Mouse (Mus musculus) MEL (cell line): ENCODE results near the gene Ift81. TPM values are rescaled to one million over a fixed set of nuclear protein-coding genes. Genes with fewer than 3 reads are reported as not detected.

Experiments
- DNase-seq: peaks from one replicate; pipeline ENCODE4 v3.0.0; 2011; ENCODE audit warnings: low read depth, low spot score
- H3K27ac ChIP-seq: 2 replicates; pipeline ENCODE4 v1.5.1; 2012; ENCODE audit warnings: low read depth, mild to moderate bottlenecking, control low read depth, low read length, moderate library complexity; ENCODE audit not compliant: control insufficient read depth
- H3K27me3 ChIP-seq, 2 experiments: fragments of 150-350 bp in 1 of 2; sonication (generic) in 1 of 2; 2 replicates each; pipeline ENCODE4 v1.6.1; 2012; ENCODE audit warnings: low read length in 2 of 2, mild to moderate bottlenecking in 2 of 2, improper control_type of control experiment in 1 of 2, moderate library complexity in 1 of 2; ENCODE audit not compliant: insufficient read depth in 2 of 2, control insufficient read depth in 1 of 2
- H3K36me3 ChIP-seq, 2 experiments: 2 replicates each; pipeline ENCODE4 v1.6.1; 2012 to 2014; ENCODE audit warnings: low read length in 2 of 2, improper control_type of control experiment in 1 of 2, inconsistent platforms in 1 of 2, mild to moderate bottlenecking in 1 of 2; ENCODE audit not compliant: insufficient read depth in 2 of 2, control insufficient read depth in 1 of 2
- H3K4me1 ChIP-seq, 2 experiments: fragments of 150-350 bp in 1 of 2; sonication (generic) in 1 of 2; 2 replicates each; pipeline ENCODE4 v1.6.1; 2012; ENCODE audit warnings: low read length in 2 of 2, improper control_type of control experiment in 1 of 2, mild to moderate bottlenecking in 1 of 2; ENCODE audit not compliant: insufficient read depth in 2 of 2, control insufficient read depth in 1 of 2
- H3K4me3 ChIP-seq, 2 experiments: fragments of 150-350 bp in 1 of 2; sonication (generic) in 1 of 2; 2 replicates each; pipeline ENCODE4 v1.5.1; 2012; ENCODE audit warnings: low read depth in 2 of 2, low read length in 2 of 2, mild to moderate bottlenecking in 2 of 2, moderate library complexity in 2 of 2, control low read depth in 1 of 2, improper control_type of control experiment in 1 of 2; ENCODE audit not compliant: control insufficient read depth in 1 of 2, insufficient read depth in 1 of 2
- H3K79me2 ChIP-seq: 2 replicates; pipeline ENCODE4 v1.6.1; 2012; ENCODE audit warnings: mild to moderate bottlenecking, low read length, moderate library complexity; ENCODE audit not compliant: control insufficient read depth, poor library complexity, insufficient read depth
- H3K9ac ChIP-seq: 2 replicates; pipeline ENCODE4 v1.6.1; 2012; ENCODE audit warnings: low read depth, mild to moderate bottlenecking, control low read depth, low read length, moderate library complexity; ENCODE audit not compliant: control insufficient read depth, poor library complexity, severe bottlenecking
- H3K9me3 ChIP-seq: fragments of 150-350 bp; sonication (generic); replicated peaks from 2 replicates; pipeline ENCODE4 v1.6.1; 2012; ENCODE audit warnings: mild to moderate bottlenecking, low read length, improper control_type of control experiment, moderate library complexity; ENCODE audit not compliant: insufficient read depth
- CTCF ChIP-seq, 3 experiments: IDR thresholded peaks in 2 of 3; conservative IDR thresholded peaks in 1 of 3; 2 replicates each; pipeline ENCODE4 v1.5.1; 2011 to 2012; ENCODE audit warnings: low read length in 3 of 3, low read depth in 2 of 3, mild to moderate bottlenecking in 2 of 3, improper control_type of control experiment in 1 of 3, inconsistent platforms in 1 of 3, mixed read lengths in 1 of 3, moderate library complexity in 1 of 3; ENCODE audit not compliant: control insufficient read depth in 1 of 3, insufficient read depth in 1 of 3, poor library complexity in 1 of 3, severe bottlenecking in 1 of 3
- EP300 ChIP-seq, 2 experiments: IDR thresholded peaks; 2 replicates each; pipeline ENCODE4 v1.6.1; 2011; ENCODE audit warnings: improper control_type of control experiment in 2 of 2, low read length in 2 of 2, low read depth in 1 of 2, mild to moderate bottlenecking in 1 of 2
- ETS1 ChIP-seq: IDR thresholded peaks from 2 replicates; pipeline ENCODE4 v1.6.1; 2012; ENCODE audit warnings: low read depth, mild to moderate bottlenecking, inconsistent platforms, low read length, improper control_type of control experiment, moderate library complexity
- GATA1 ChIP-seq: IDR thresholded peaks from 2 replicates; pipeline ENCODE4 v1.6.1; 2011; ENCODE audit warnings: low read depth, low read length, improper control_type of control experiment
- HCFC1 ChIP-seq: IDR thresholded peaks from 2 replicates; pipeline ENCODE4 v1.6.1; 2012; ENCODE audit warnings: low read depth, mild to moderate bottlenecking, inconsistent platforms, low read length, improper control_type of control experiment, moderate library complexity
- MEF2A ChIP-seq: IDR thresholded peaks from 2 replicates; pipeline ENCODE4 v1.6.1; 2014; ENCODE audit warnings: low read depth, mild to moderate bottlenecking, inconsistent platforms, low read length, improper control_type of control experiment; ENCODE audit not compliant: poor library complexity, insufficient replicate concordance, severe bottlenecking; ENCODE audit errors: extremely low read depth
- MYB ChIP-seq: IDR thresholded peaks from 2 replicates; pipeline ENCODE4 v1.6.1; 2011; ENCODE audit warnings: mild to moderate bottlenecking, low read depth, low read length, improper control_type of control experiment
- MYC ChIP-seq: IDR thresholded peaks from 2 replicates; pipeline ENCODE4 v1.6.1; 2011; ENCODE audit warnings: low read depth, mild to moderate bottlenecking, low read length, improper control_type of control experiment, moderate library complexity
- NRF1 ChIP-seq: IDR thresholded peaks from 2 replicates; pipeline ENCODE4 v1.6.1; 2014; ENCODE audit warnings: low read depth, mild to moderate bottlenecking, inconsistent platforms, low read length, improper control_type of control experiment, moderate library complexity; ENCODE audit not compliant: poor library complexity, insufficient read depth, severe bottlenecking
- RAD21 ChIP-seq: IDR thresholded peaks from 2 replicates; pipeline ENCODE4 v1.6.1; 2011; ENCODE audit warnings: mild to moderate bottlenecking, low read depth, low read length, improper control_type of control experiment
- SMC3 ChIP-seq: IDR thresholded peaks from 2 replicates; pipeline ENCODE4 v1.6.1; 2011; ENCODE audit warnings: low read depth, low read length, improper control_type of control experiment
- USF1 ChIP-seq: IDR thresholded peaks from 2 replicates; pipeline ENCODE4 v1.6.1; 2014; ENCODE audit warnings: low read depth, mild to moderate bottlenecking, inconsistent platforms, low read length, improper control_type of control experiment, moderate library complexity
- ZC3H11A ChIP-seq: IDR thresholded peaks from 2 replicates; pipeline ENCODE4 v1.6.1; 2012; ENCODE audit warnings: low read depth, mild to moderate bottlenecking, inconsistent platforms, low read length, improper control_type of control experiment
- ZKSCAN1 ChIP-seq: IDR thresholded peaks from 2 replicates; pipeline ENCODE4 v1.6.1; 2012; ENCODE audit warnings: low read depth, mild to moderate bottlenecking, inconsistent platforms, low read length, improper control_type of control experiment, moderate library complexity
- ZMIZ1 ChIP-seq: IDR thresholded peaks from 2 replicates; pipeline ENCODE4 v1.6.1; 2012; ENCODE audit warnings: low read depth, mild to moderate bottlenecking, inconsistent platforms, low read length, improper control_type of control experiment, moderate library complexity
- polyA plus RNA-seq, 2 experiments: library from polyadenylated mRNA; stranded (reverse) in 1 of 2; unstranded in 1 of 2; fragments of >175 nt in 1 of 2; fragments of >200 nt in 1 of 2; gene quantifications; 2 replicates each; pipeline versions ENCODE4 v1.2.1 to v1.2.4; 2012; ENCODE audit warnings: low replicate concordance in 2 of 2, low read depth in 1 of 2; ENCODE audit not compliant: insufficient read length in 2 of 2, insufficient read depth in 1 of 2, missing spikeins in 1 of 2
- total RNA-seq: library from RNA; depleted of rRNA; stranded (reverse); fragments of 300-350 nt; gene quantifications from 2 replicates; pipeline ENCODE4 v1.2.3, GENCODE M21; 2012

Ift81 gene
- total and polyA plus RNA-seq, 3 experiments: 1.5 to 1.9 TPM; not detected in 1

DNA sequence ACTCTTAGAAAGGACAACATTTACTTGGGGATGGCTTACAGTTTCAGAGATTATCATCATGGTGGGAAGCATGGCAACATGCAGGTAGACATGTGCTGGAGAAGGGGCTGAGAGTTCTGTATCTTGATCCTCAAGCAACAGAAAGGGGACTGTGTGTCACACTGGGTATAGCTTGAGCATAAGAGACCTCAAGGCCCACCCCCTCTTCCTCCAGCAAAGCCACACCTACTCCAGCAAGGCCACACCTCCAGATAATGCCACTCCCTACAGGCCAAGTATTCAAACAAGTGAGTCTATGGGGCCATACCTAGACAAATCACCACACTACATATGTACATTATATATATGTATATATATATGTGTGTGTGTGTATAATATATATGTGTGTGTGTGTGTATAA is 106.9 kb downstream of the Ift81 start:
- H3K27me3 ChIP-seq: no peaks in the 10 kb centered on the region
- no peaks in the 10 kb centered on the region for H3K9me3 ChIP-seq
- H3K27ac ChIP-seq: no peak overlapping the region
- no peak overlapping the region for H3K4me3 ChIP-seq
- H3K4me1 ChIP-seq: peaks cover 0 to 11% of the 10 kb centered on the region in 2 experiments; a peak in 2 of 4 replicates
- no peak for DNase-seq
- peaks cover under 1% of the 10 kb centered on the region; the same call in 1 of the 2 replicates for H3K79me2 ChIP-seq
- H3K36me3 ChIP-seq: peaks cover 0 to 7% of the 10 kb centered on the region in 2 experiments; a peak in 2 of 4 replicates
- no peak overlapping the region for H3K9ac ChIP-seq
- TF ChIP-seq MYC (no peak), USF1 (no peak), MEF2A (no peak), NRF1 (no peak), ZMIZ1 (no peak), ZKSCAN1 (no peak), MYB (no peak), HCFC1 (no peak), GATA1 (no peak)

DNA sequence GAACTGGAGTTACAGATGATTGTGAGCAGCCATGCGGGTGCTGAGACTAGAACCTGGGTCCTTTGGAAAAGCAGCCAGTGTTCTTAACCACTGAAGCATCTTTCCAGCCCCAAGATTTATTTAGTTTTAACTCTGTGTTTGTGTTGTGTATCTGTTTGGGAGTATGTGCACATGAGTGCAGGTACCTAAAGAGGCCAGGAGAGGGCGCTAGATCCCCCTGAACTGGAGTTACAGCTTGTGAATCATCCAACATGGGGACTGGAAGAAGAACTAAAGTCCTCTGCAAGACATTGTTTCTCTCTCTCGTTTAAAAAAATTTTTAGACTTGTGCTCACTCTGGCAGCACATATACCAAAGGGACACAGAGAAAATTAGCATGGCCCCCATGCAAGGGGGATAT is 107.9 kb downstream of the Ift81 start:
- H3K27ac ChIP-seq: no peak overlapping the region
- H3K4me3 ChIP-seq: no peak overlapping the region
- no peak overlapping the region for H3K9ac ChIP-seq
- H3K4me1 ChIP-seq: peaks cover 0 to 8% of the 10 kb centered on the region in 2 experiments; a peak in 2 of 4 replicates
- peaks cover 0 to 5% of the 10 kb centered on the region in 2 experiments; a peak in 2 of 4 replicates for H3K36me3 ChIP-seq
- no peak for TF ChIP-seq ETS1
- TF ChIP-seq CTCF (IDR thresholded peaks at IDR 0.05 in 2 of 3, conservative IDR thresholded peaks at IDR 0.05 in 1 of 3; ENCODE audit: control insufficient read depth in 1 of 3, insufficient read depth in 1 of 3, low read depth in 2 of 3, low read length in 3 of 3, poor library complexity in 1 of 3, severe bottlenecking in 1 of 3): peak; percentile 43 to 48 (median 44)
- TF ChIP-seq ZC3H11A: 0 out of 2 replicates have a peak, but pooled peaks have one; percentile 7
- TF ChIP-seq SMC3: peak; percentile 27; the same call in 1 of the 2 replicates
- TF ChIP-seq RAD21: peak; percentile 21
- no peak for TF ChIP-seq EP300 (IDR thresholded peaks at IDR 0.05; ENCODE audit: low read depth in 1 of 2, low read length in 2 of 2)
- H3K27me3 ChIP-seq: no peaks in the 10 kb centered on the region
- H3K79me2 ChIP-seq: peaks cover 7% of the 10 kb centered on the region
- no peaks in the 10 kb centered on the region for H3K9me3 ChIP-seq
- DNase-seq: peak; percentile 29
